Mouse (Mus musculus) myocyte (in vitro differentiated cells): Measurements from ENCODE around the gene Lysmd4.

Experiments
- E2F4 ChIP-seq: IDR thresholded peaks from one replicate; pipeline ENCODE4 v1.6.1; 2011; ENCODE audit warnings: mild to moderate bottlenecking, control low read depth, moderate library complexity; ENCODE audit not compliant: insufficient read depth
- MAX ChIP-seq: IDR thresholded peaks from one replicate; pipeline ENCODE4 v1.6.1; 2011; ENCODE audit warnings: low read depth, mild to moderate bottlenecking, control low read depth
- MYOD1 ChIP-seq, 3 experiments: IDR thresholded peaks; one replicate each; pipeline ENCODE4 v1.6.1; 2011; ENCODE audit warnings: control low read depth in 2 of 3, low read depth in 2 of 3, mild to moderate bottlenecking in 2 of 3, moderate library complexity in 1 of 3; ENCODE audit not compliant: insufficient read length in 2 of 3, control insufficient read depth in 1 of 3
- MYOG ChIP-seq, 3 experiments: IDR thresholded peaks; one replicate each; pipeline ENCODE4 v1.6.1; 2011; ENCODE audit warnings: control low read depth in 2 of 3, low read depth in 2 of 3, mild to moderate bottlenecking in 2 of 3; ENCODE audit not compliant: insufficient read length in 2 of 3, control insufficient read depth in 1 of 3, insufficient read depth in 1 of 3
- POLR2A ChIP-seq: IDR thresholded peaks from one replicate; pipeline ENCODE4 v1.6.1; 2011; ENCODE audit warnings: low read depth, mild to moderate bottlenecking, control low read depth, moderate library complexity; ENCODE audit not compliant: insufficient read length
- TCF12 ChIP-seq: IDR thresholded peaks from one replicate; pipeline ENCODE4 v1.6.1; 2011; ENCODE audit warnings: mild to moderate bottlenecking, control low read depth; ENCODE audit not compliant: poor library complexity, insufficient read depth, severe bottlenecking
- USF1 ChIP-seq: IDR thresholded peaks from one replicate; pipeline ENCODE4 v1.6.1; 2011; ENCODE audit warnings: low read depth, mild to moderate bottlenecking, control low read depth, moderate library complexity

GRCm38 (mm10) chr7:67183786-67184185, 38.6 kb upstream of the Lysmd4 start:
- TF ChIP-seq POLR2A: no peak
- no peak for TF ChIP-seq MYOD1 (IDR thresholded peaks at IDR 0.05; ENCODE audit: control insufficient read depth in 1 of 3, insufficient read length in 2 of 3, low read depth in 2 of 3)
- no peak for TF ChIP-seq USF1
- TF ChIP-seq MAX: no peak
- no peak for TF ChIP-seq MYOG (IDR thresholded peaks at IDR 0.05; ENCODE audit: control insufficient read depth in 1 of 3, insufficient read depth in 1 of 3, insufficient read length in 2 of 3, low read depth in 2 of 3)
- TF ChIP-seq E2F4: no peak
- TF ChIP-seq TCF12: no peak
